Mouse (Mus musculus): ENCODE results near the gene Fhit. TPM values are rescaled to one million over a fixed set of nuclear protein-coding genes. Genes with fewer than 3 reads are reported as not detected.

Fhit gene
- total RNA-seq, 2 experiments from 2014 or later, result 6.1 to 7.7 TPM

Other genes with a start within 250 kb of the Fhit start
- gene Gm3839, start 194.7 kb upstream of the Fhit start, total RNA-seq (2021), result under 1 TPM; 0.66 to 0.92 TPM

All from left cerebral cortex, postnatal 14 days (tissue).